Mouse (Mus musculus): ENCODE measurements around the gene Olfr952. TPM values are rescaled to one million over a fixed set of nuclear protein-coding genes. Genes with fewer than 3 reads are reported as not detected.

Gene Olfr952
- not detected in 2 replicates for polyA plus RNA-seq (2014; fragmentation: Nextera tagmentation; extraction: Ambion mirVana)

DNA sequence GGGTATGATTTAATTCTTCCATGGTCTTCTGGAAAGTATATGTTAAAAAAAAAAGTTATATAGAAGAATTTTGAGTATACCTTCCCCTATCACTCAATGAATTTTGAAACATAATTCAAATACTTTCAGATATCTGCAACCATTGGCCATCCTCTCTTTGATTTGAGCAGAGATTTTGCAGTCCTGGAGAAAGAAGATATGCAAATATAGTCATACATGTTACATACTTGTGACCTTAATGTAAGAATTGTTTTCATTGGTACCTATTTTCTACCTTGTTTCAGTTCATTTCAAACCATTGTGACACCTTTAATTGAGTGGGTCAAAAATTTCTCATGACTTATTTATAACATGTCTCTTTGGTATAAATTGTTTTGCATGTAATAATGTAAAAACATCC lies at the start of gene Olfr952:
Olfr952 (minus strand) TSS at position 101 of the 400 bp plus-strand sequence.
- ATAC-seq (replicated peaks; ENCODE audit: insufficient number of reproducible peaks, low FRiP score, low TSS enrichment, low read depth): no peak
- H3K4me2 ChIP-seq (ENCODE audit: low read depth, low read length): no peak within 1 kb of the TSS

DNA sequence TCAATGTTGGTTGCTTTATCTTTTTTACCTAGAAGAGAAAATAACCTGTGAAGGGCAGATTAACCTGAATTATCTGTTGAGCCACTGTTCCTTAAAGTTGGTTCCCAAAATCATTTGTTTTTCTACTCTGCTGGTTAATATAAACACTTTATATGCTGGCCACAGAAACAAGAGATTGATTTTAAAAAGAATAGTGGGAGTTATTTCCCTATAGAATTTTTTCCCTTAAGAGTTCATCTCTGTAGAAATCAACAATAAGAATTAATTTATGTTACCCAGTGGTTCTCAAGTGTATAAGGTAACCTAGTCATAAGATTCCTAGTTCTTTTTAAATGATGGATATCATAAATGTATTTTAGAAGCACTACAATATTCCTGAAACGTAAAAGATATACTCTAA lies 44.9 kb upstream of the Olfr952 start, which contains the start of gene Olfr955:
Olfr955 (minus strand) TSS at position 101 of the 400 bp plus-strand sequence.
- Histone ChIP-seq H3K4me3 (ENCODE audit: low read depth, low read length) (no peak within 1 kb of the TSS), H3K27ac (replicated peaks; ENCODE audit: low read depth, low read length) (no peak within 1 kb of the TSS), H3K4me2 (ENCODE audit: low read depth, low read length) (no peak within 1 kb of the TSS), H3K4me1 (ENCODE audit: control insufficient read depth, insufficient read depth, low read length) (no peaks in the 10 kb centered on the region), H3K9ac (replicated peaks; ENCODE audit: low read length) (no peak within 1 kb of the TSS), H3K9me3 (replicated peaks; ENCODE audit: control insufficient read depth, low read length) (no peaks in the 10 kb centered on the region), H3K36me3 (replicated peaks; ENCODE audit: control insufficient read depth, insufficient read depth, low read depth, low read length) (no peaks in the 10 kb centered on the region), H3K27me3 (ENCODE audit: control insufficient read depth, insufficient read depth, low read length) (no peaks in the 10 kb centered on the region)
- WGBS: 62% methylated on average over 1 of the region's 1 CpGs
- DNase-seq (ENCODE audit: low spot score) (no peak), ATAC-seq (replicated peaks; ENCODE audit: insufficient number of reproducible peaks, low FRiP score, low TSS enrichment, low read depth) (no peak)

More for the DNA sequence above, at the start of gene Olfr952:
- no peak for DNase-seq (ENCODE audit: low spot score)
- Histone ChIP-seq H3K9me3 (replicated peaks; ENCODE audit: control insufficient read depth, low read length) (no peaks in the 10 kb centered on the region), H3K4me3 (ENCODE audit: low read depth, low read length) (no peak within 1 kb of the TSS), H3K9ac (replicated peaks; ENCODE audit: low read length) (no peak within 1 kb of the TSS), H3K27me3 (ENCODE audit: control insufficient read depth, insufficient read depth, low read length) (no peaks in the 10 kb centered on the region), H3K36me3 (replicated peaks; ENCODE audit: control insufficient read depth, insufficient read depth, low read depth, low read length) (no peaks in the 10 kb centered on the region), H3K27ac (replicated peaks; ENCODE audit: low read depth, low read length) (no peak within 1 kb of the TSS), H3K4me1 (ENCODE audit: control insufficient read depth, insufficient read depth, low read length) (no peaks in the 10 kb centered on the region)

DNA sequence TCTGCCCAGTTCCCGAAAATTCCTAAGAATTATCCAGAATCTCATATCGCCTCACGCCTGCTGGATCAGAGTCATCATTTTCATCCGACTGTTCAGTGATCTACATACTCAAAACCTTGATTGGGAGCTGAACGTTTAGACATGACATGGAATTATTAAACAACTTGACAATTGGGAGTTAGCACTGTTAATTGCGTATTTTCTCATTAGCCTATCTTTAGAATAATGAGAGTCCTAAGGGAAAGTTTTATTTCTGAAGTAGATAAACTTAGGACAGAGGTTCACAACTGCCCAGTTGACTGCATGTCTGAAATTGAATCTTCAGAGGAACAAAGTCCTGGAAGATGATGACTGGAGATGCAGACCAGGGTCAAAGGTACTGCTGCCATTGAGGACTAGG lies 29.5 kb upstream of the Olfr952 start, which contains the start of gene Olfr954:
Olfr954 (plus strand) TSS at position 301 of the 400 bp plus-strand sequence.
- Histone ChIP-seq H3K36me3 (replicated peaks; ENCODE audit: control insufficient read depth, insufficient read depth, low read depth, low read length) (no peaks in the 10 kb centered on the region), H3K9me3 (replicated peaks; ENCODE audit: control insufficient read depth, low read length) (no peaks in the 10 kb centered on the region), H3K27ac (replicated peaks; ENCODE audit: low read depth, low read length) (no peak within 1 kb of the TSS), H3K4me2 (ENCODE audit: low read depth, low read length) (no peak within 1 kb of the TSS), H3K4me1 (ENCODE audit: control insufficient read depth, insufficient read depth, low read length) (no peaks in the 10 kb centered on the region), H3K27me3 (ENCODE audit: control insufficient read depth, insufficient read depth, low read length) (no peaks in the 10 kb centered on the region), H3K9ac (replicated peaks; ENCODE audit: low read length) (no peak within 1 kb of the TSS), H3K4me3 (ENCODE audit: low read depth, low read length) (no peak within 1 kb of the TSS)
- 82% methylated on average over 6 of the region's 6 CpGs for WGBS
- no peak for DNase-seq (ENCODE audit: low spot score)
- ATAC-seq (replicated peaks; ENCODE audit: insufficient number of reproducible peaks, low FRiP score, low TSS enrichment, low read depth): no peak

DNA sequence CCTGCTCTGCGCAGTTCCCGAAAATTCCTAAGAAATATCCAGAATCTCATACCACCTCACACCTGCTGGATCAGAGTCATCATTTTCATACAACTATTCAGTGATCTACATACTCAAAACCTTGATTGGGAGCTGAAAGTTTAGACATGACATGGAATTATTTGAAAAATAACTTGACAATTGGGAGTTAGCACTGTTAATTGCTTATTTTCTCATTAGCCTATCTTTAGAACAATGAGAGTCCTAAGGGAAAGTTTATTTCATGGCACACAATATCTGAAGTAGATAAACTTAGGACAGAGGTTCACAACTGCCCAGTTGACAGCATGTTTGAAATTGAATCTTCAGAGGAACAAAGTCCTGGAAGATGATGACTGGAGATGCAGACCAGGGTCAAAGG lies 39.8 kb downstream of the Olfr952 start, which contains the start of gene Olfr951:
Olfr951 (plus strand) TSS at position 301 of the 400 bp plus-strand sequence.
- H3K27ac ChIP-seq (replicated peaks; ENCODE audit: low read depth, low read length): no peak within 1 kb of the TSS
- no peaks in the 10 kb centered on the region for H3K36me3 ChIP-seq (replicated peaks; ENCODE audit: control insufficient read depth, insufficient read depth, low read depth, low read length)
- H3K27me3 ChIP-seq (ENCODE audit: control insufficient read depth, insufficient read depth, low read length): no peaks in the 10 kb centered on the region
- H3K4me2 ChIP-seq (ENCODE audit: low read depth, low read length): no peak within 1 kb of the TSS
- H3K4me3 ChIP-seq (ENCODE audit: low read depth, low read length): no peak within 1 kb of the TSS
- DNase-seq (ENCODE audit: low spot score): no peak
- WGBS: 87% methylated on average over 2 of the region's 2 CpGs
- H3K9me3 ChIP-seq (replicated peaks; ENCODE audit: control insufficient read depth, low read length): no peaks in the 10 kb centered on the region
- no peak within 1 kb of the TSS for H3K9ac ChIP-seq (replicated peaks; ENCODE audit: low read length)
- no peaks in the 10 kb centered on the region for H3K4me1 ChIP-seq (ENCODE audit: control insufficient read depth, insufficient read depth, low read length)
- no peak for ATAC-seq (replicated peaks; ENCODE audit: insufficient number of reproducible peaks, low FRiP score, low TSS enrichment, low read depth)

Other genes starting within 250 kb of the Olfr952 start
- gene Olfr944, start 225.2 kb downstream of the Olfr952 start, polyA plus RNA-seq (2014; fragmentation: Nextera tagmentation; extraction: Ambion mirVana): not detected in 2 replicates
- not detected in 2 replicates for gene Olfr1537, start 177.2 kb downstream of the Olfr952 start, polyA plus RNA-seq (2014; fragmentation: Nextera tagmentation; extraction: Ambion mirVana)
- not detected in 2 replicates for gene Olfr945, start 150.3 kb downstream of the Olfr952 start, polyA plus RNA-seq (2014; fragmentation: Nextera tagmentation; extraction: Ambion mirVana)
- not detected in 2 replicates for gene Olfr948, start 101.1 kb downstream of the Olfr952 start, polyA plus RNA-seq (2014; fragmentation: Nextera tagmentation; extraction: Ambion mirVana)
- not detected in 2 replicates for gene Olfr951, start 39.7 kb downstream of the Olfr952 start, polyA plus RNA-seq (2014; fragmentation: Nextera tagmentation; extraction: Ambion mirVana)
- not detected in 2 replicates for gene Olfr954, start 29.6 kb upstream of the Olfr952 start, polyA plus RNA-seq (2014; fragmentation: Nextera tagmentation; extraction: Ambion mirVana)
- gene Olfr955, start 44.8 kb upstream of the Olfr952 start, polyA plus RNA-seq (2014; fragmentation: Nextera tagmentation; extraction: Ambion mirVana): not detected in 2 replicates
- not detected in 2 replicates for gene Olfr44, start 66.8 kb upstream of the Olfr952 start, polyA plus RNA-seq (2014; fragmentation: Nextera tagmentation; extraction: Ambion mirVana)
- gene Olfr957, start 88.7 kb upstream of the Olfr952 start, polyA plus RNA-seq (2014; fragmentation: Nextera tagmentation; extraction: Ambion mirVana): not detected in 2 replicates
- not detected in 2 replicates for gene Olfr958, start 126.9 kb upstream of the Olfr952 start, polyA plus RNA-seq (2014; fragmentation: Nextera tagmentation; extraction: Ambion mirVana)
- gene Olfr959, start 148.4 kb upstream of the Olfr952 start, polyA plus RNA-seq (2014; fragmentation: Nextera tagmentation; extraction: Ambion mirVana): not detected in 2 replicates
- gene AW551984, start 177.3 kb upstream of the Olfr952 start, polyA plus RNA-seq (2014; fragmentation: Nextera tagmentation; extraction: Ambion mirVana): 34.3 and 35.0 TPM in 2 replicates
- not detected in 2 replicates for gene Olfr148, start 183.5 kb upstream of the Olfr952 start, polyA plus RNA-seq (2014; fragmentation: Nextera tagmentation; extraction: Ambion mirVana)
- gene Olfr960, start 194.2 kb upstream of the Olfr952 start, polyA plus RNA-seq (2014; fragmentation: Nextera tagmentation; extraction: Ambion mirVana): not detected in 2 replicates
- gene Olfr961, start 217.9 kb upstream of the Olfr952 start, polyA plus RNA-seq (2014; fragmentation: Nextera tagmentation; extraction: Ambion mirVana): not detected in 2 replicates
- not detected in 2 replicates for gene Olfr963, start 240.1 kb upstream of the Olfr952 start, polyA plus RNA-seq (2014; fragmentation: Nextera tagmentation; extraction: Ambion mirVana)